Mouse (Mus musculus) liver, adult 2 months (tissue): ENCODE measurements around the gene Cmklr1.

Experiments
- CTCF ChIP-seq: fragments of 200-500 bp; IDR thresholded peaks from 2 replicates; pipeline ENCODE4 v1.5.1; 2011; ENCODE audit warnings: low read depth, low read length, control low read depth
- POLR2A ChIP-seq: fragments of 200-500 bp; IDR thresholded peaks from 2 replicates; pipeline ENCODE4 v1.6.1; 2011; ENCODE audit warnings: low read length, control low read depth; ENCODE audit not compliant: insufficient read depth; ENCODE audit errors: extremely low read depth

DNA sequence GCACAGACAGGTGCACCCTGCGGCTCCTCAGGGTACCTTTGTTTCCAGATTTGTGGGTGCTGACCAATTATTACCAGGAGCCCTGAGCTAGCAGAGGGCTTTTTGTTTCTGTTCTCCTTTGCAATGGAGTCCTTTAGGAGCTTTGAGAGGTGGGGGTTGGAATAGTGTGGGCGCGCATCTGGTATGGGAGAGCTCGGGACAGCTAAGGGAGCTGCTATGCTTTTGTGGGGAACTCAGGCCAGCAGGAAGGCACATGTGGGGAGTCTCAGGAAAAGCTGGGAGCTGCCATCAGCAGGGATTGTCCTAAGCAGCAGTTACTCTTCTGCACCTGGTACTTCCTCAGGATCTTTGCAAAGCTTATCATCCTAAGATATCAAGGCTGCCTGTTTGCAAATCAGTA lies 71.1 kb downstream of the Cmklr1 start:
- no peak for TF ChIP-seq CTCF
- no peak for TF ChIP-seq POLR2A
